Mouse (Mus musculus): ENCODE results near the gene Gjb1.
"Not testable (repeated sequence)": the region's sequence is repeated elsewhere in the genome, so short reads cannot be mapped to it uniquely, and the experiment has no call there.

The Gjb1 gene

DNA sequence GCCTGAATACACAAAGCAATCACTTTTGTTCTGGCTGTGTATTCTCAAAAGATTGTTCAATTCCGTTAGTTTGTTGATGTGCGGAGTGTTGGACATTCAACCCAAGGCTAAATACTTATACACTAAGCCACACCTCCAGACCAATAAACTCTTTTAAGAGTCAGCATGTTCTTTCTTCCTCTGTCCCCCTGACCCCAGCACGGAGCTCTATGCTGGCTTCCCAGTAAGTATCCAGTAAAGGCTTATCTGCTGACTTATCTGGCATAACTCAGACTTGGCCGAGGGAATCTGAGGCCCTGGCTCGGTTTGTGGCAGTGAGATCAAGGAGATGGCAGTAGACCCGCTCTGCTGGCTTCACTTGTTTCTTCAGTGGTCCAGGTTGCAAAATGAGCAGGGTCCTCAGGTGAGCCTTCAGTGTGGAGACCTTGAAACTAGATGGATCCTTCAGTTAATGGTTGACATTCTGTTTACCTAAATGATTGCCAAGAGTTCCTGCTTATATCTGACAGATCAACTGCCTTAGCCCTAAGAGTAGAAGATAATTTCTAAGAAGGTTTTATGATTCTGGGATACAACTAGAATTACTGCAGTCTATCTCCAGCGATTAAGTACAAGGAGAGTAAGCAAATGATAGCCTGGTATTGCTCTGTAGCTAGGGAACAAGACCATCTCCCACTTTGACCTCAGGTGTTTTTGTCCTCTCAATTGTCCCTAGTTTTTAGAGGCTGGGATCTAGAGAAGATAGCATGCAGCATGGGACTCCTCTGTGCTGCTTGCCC, at the start of gene Gjb1:
Gjb1 (plus strand) TSS at position 189 of the 779 bp plus-strand sequence.
- DNase-seq (ENCODE audit: low spot score in 2 of 2) = no peak

DNA sequence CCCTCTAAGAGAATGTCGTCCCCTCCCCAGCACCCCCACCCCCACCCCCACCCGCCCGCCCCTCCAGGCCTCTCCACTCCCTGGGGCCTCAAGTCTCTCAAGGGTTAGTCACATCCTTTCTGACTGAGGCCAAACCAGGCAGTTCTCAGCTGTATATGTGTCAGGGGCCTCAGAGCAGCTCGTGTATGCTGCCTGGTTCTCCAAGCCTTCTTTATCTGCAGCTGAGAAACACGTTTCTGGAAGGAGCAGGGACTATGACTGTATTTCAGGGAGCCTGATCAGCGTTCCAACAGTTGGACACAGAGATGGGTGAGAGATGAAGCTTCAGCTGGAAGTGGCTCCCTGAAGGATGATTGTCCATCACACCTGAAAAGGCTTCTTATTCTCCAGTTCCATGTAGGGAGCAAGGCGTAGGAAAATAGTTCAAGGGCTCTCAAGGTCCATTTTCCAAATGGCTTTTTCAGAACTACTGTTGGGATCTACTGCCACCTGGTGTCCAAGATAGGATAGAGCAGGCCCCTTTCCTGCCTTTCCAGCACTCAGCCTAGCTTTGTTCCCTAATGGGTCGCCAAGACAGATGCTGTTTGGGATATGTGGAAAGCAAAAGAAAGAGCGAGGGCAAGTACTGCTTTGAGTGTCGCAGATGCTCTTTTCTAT, 46.7 kb upstream of the Gjb1 start:
- DNase-seq (ENCODE audit: low spot score in 2 of 2) = peak; percentile 75

DNA sequence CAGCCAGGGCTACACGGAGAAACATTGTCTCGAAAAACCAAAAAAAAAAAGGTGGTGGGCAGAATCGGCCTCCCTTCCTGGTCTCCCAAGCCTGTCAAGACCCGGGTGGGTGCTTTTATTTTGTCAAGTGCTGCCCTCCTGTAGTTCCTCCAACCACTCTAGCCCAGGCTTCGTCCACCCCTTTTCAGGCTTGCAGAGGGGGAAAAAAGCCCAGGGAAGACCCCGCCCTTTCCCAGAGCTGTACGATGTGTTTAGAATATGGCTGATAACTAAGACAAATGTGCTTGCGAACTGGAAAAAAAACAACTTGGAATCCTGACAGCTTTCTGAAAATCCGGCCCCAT, 44.2 kb upstream of the Gjb1 start:
- no peak for DNase-seq (ENCODE audit: low spot score in 2 of 2)

DNA sequence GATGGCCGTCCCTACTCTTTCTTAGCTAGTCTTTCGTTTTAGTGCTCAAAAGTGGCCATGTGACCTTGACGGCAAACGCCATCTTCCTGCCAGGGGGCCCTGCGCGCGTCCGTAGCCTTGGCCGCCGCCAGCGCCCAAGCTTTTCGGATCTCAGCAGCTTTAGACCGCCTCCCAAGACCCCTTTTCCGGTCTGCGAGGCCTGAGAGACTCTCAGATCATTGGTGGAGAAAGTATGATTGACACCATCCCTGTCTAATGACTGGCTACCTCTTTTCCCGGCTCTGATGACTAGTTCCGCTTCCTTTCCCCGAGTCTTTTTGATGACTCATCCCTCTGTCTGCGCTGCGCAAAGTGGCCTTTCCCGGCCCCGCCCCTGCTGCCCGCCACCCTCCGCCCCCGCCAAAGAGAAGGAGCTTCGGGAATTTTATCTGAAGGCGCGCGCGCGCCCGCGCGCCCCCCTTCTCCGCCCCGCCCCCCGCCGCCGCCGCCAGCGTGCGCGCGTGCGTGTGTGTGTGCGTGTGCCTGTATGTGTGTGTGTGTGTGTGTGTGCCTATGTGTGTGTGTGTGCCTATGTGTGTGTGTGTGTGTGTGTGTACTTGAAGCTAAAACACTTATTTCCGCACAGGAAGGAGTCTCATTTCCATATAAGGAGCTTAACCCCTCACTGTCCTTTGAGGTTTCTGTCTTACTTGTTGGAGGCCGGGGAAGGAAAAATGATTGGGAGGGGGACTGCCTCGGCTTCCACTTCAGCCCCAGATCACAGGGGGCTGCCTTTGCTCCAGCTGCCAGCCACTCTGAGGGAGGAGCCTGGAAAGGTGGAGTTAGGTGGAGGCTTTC, 43.6 kb upstream of the Gjb1 start:
- DNase-seq (ENCODE audit: low spot score in 2 of 2) = peak; percentile 79 to 89

DNA sequence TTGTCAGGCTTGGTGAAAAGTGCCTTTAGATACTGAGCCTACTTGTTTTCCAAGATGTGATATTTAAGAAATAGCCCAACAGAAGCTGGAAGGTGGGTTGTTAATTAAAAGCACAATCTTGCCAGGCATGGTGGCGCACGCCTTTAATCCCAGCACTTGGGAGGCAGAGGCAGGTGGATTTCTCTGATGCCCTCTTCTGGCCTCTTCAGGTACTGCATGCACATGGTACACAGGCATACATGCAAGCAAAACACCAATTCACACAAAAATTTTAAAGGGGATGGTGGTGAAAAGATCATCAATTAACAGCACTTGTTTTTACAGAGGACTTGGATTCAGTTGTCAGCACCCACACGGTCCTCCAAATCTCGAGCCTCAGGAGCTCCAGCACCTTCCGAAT, 41.6 kb upstream of the Gjb1 start:
- no peak for DNase-seq (ENCODE audit: low spot score in 2 of 2)

GRCm38 (mm10) chrX:101338666-101339065, 37.5 kb upstream of the Gjb1 start:
- no peak for DNase-seq (ENCODE audit: low spot score in 2 of 2)

- not testable (repeated sequence) for DNase-seq (ENCODE audit: low spot score in 2 of 2)
These were observed 33.3 kb upstream of the Gjb1 start for GRCm38 (mm10) chrX:101342837-101343236.

- no peak for DNase-seq (ENCODE audit: low spot score in 2 of 2)
These were observed 30.7 kb upstream of the Gjb1 start for GRCm38 (mm10) chrX:101345456-101345855.

GRCm38 (mm10) chrX:101346475-101346874, 29.7 kb upstream of the Gjb1 start:
- no peak for DNase-seq (ENCODE audit: low spot score in 2 of 2)

- DNase-seq (ENCODE audit: low spot score in 2 of 2) = no peak
These were observed 25.0 kb upstream of the Gjb1 start for GRCm38 (mm10) chrX:101351188-101351587.

DNA sequence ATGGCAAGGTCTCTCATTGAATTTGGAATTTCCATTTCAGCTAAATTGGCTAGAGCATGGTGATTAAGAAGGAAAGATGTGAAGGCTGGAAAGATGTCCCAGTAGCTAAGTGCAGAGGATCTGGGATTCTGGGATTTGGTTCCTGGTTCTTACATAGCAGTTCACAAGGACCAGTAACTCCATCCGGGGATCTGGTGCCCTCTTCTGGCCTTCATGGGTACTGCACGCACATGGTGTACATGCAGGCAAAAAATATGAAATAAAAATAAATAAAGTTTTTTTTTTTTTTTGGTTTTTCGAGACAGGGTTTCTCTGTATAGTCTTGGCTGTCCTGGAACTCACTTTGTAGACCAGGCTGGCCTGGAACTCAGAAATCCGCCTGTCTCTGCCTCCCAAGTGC, 17.3 kb upstream of the Gjb1 start:
- DNase-seq (ENCODE audit: low spot score in 2 of 2) = not testable (repeated sequence)

- no peak for DNase-seq (ENCODE audit: low spot score in 2 of 2)
These were observed 7.2 kb upstream of the Gjb1 start for GRCm38 (mm10) chrX:101369001-101369400.

DNA sequence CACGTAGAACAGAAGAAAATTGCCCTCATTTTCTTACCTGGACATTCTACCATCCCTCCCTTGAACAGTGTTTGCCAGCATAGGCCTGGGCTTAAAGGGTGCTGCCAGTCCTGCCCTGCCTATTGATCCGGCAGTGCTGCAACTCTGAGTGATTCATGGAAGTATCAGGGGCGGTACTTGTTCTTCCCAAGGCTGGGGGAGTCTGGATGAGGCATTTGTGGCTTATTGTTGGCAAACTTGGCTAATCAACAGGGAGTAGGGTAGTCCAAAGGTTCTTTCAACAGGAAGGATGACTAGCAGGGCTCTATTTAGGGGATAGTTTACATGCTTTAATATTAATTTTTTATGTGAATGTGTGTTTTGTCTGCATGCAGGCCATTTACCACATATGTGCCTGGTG, 5.6 kb upstream of the Gjb1 start:
- no peak for DNase-seq (ENCODE audit: low spot score in 2 of 2)

DNA sequence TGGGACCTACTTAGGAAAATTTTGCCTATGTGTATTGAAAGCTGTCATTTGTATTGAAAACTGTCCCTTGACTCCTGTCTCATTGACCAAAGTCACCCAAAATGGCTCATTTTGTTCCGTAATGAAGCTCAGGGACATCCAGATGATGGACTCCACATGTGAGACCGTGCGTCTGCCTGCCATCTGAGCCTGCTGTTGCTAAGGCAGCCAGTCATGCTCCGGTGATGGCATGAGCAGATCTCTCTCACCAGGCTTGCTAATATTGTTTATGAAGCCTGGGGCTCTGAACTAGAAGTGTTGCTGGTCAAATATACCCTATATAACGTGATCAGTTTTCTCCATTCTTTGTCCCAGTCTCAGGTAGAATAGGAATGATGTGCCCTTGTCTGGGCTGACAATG, 3.2 kb upstream of the Gjb1 start:
- no peak for DNase-seq (ENCODE audit: low spot score in 2 of 2)

DNA sequence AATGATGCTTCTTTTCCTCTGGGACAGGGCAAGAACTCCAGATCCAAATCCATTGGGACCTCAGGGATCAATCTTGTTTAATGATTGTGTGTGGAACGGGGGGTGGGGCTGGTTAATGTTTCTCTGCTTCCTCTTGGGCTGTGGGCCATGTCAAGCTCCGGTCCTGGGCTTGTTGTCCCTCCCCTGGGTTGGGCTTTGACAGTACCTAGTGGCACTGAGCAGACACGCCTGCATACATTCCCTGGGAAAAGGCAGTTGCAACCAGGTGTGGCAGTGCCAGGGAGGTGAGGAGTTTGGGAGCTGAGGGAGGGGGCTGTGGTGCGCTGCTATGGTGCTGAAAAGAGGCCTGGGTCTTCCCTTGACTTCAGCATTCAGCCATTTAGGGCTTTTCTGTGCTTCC, 898 bp downstream of the Gjb1 start:
- no peak for DNase-seq (ENCODE audit: low spot score in 2 of 2)

- no peak for DNase-seq (ENCODE audit: low spot score in 2 of 2)
These were observed 3.6 kb downstream of the Gjb1 start for GRCm38 (mm10) chrX:101379744-101380143.

DNA sequence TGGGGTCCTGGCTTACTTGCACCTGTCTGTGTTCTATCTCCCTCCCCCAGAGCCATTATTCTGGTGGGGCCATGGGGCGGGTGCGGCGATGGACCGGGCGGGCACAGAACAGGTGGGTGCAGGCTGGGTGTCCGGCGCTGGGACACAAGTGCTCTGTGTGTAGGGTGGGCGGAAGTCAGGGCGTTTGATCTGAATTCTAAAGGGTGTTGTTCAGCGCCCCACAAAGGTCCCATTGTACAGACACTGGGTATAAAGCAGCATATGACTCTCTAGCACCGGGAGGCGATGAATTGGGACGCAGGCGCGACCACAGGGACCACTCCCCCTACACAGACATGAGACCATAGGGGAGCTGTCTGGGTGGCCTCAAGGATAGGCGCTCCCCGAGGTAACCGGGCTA, 7.3 kb downstream of the Gjb1 start:
- no peak for DNase-seq (ENCODE audit: low spot score in 2 of 2)

GRCm38 (mm10) chrX:101384439-101385137, 8.4 kb downstream of the Gjb1 start:
- DNase-seq (ENCODE audit: low spot score in 2 of 2) = peak in 1 of 2 experiments; percentile 15

DNA sequence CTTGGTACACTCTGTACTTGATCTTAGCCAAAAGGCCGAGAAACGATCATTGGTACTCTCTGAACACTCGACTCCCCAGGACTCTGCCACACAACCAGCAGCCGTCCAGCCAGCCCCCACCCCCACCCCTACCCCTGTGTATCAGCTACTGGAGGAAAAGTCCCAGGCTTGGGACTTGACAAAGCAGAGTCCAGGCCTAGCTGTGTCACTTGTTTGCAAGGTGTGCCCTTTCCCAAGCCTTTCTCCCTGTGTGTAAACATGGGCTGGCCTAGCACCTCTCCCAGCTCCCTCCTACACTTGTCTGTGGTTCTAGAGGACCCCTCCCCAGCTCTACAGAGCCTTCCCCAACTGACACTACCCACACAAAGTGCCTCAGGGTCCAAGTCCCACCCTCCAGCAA, 10.0 kb downstream of the Gjb1 start:
- DNase-seq (ENCODE audit: low spot score in 2 of 2) = no peak

DNA sequence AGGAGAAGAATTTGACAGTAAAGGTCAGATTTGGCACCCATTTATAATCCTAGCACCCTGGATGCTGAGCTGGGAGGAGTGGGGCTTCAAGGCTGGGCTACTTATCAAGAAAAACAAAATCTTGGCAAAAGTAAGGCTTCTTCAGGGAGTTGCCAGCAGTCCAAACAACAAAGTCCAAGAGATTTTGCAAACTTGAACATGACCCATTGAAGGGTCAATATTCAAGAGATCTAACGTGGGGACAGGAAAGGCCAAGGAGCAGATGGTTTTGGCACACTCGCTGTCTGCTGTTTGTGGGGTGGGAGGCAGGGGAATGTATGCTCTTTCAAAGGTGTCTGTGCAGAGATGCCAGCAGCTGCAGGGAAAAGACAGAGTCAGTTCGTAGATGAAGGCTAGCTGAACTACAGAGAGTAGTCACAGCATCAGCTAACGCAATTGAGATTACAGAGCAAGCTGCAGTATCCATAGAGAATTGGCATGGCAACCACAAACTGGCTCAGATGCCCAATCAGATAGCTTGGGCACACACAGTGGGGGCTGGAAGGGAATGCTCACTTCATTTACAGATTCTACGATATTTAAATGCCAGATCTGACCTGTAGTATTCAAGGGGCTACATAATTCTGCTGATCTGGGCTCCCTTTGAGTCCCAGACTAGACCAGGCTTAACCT, 12.8 kb downstream of the Gjb1 start:
- DNase-seq (ENCODE audit: low spot score in 2 of 2) = no peak

DNA sequence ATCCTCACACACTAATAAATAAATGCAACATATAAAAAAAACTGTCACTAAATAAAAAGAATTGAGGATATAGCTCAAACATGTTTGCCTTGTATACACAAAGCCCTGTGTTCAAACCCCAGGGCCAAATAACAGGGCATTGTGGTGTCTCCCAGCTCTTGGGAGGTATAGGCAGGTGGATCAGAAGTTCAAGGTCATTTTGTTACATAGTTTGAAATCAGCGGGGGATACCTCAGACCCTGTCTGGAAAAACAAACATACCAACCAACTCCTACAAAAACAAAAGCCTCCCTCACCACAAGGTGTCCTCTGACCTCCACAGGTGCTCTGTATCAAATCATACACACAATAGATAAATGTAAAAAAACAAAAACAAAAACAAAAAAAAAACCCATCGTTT, 18.2 kb downstream of the Gjb1 start:
- DNase-seq (ENCODE audit: low spot score in 2 of 2) = no peak

All from frontal cortex, postnatal 36 days (tissue).